Mouse (Mus musculus) heart, postnatal 0 days (tissue): ENCODE results near the gene Stxbp4. TPM values are rescaled to one million over a fixed set of nuclear protein-coding genes. Genes with fewer than 3 reads are reported as not detected.

ENCODE experiments used
- ATAC-seq: fragments of 200-750 bp; cut with Nextera tagmentation; 2 replicates; pipeline ENCODE4 v1.8.0; 2017; ENCODE audit warnings: low read depth, moderate number of reproducible peaks, moderate library complexity; ENCODE audit not compliant: insufficient read depth
- DNase-seq: peaks from one replicate; pipeline ENCODE4 v3.0.0-alpha.2; 2016; ENCODE audit warnings: low spot score
- H3K27ac ChIP-seq: fragments of 300-500 bp; sonication (generic); 2 replicates; pipeline ENCODE4 v1.5.1; 2014; ENCODE audit warnings: low read depth, mild to moderate bottlenecking
- H3K27me3 ChIP-seq: fragments of 300-500 bp; sonication (generic); 2 replicates; pipeline ENCODE4 v1.6.1; 2014; ENCODE audit warnings: low read length, mixed read lengths; ENCODE audit not compliant: control insufficient read depth, insufficient read depth
- H3K36me3 ChIP-seq: fragments of 300-500 bp; sonication (generic); replicated peaks from 2 replicates; pipeline ENCODE4 v1.6.1; 2014; ENCODE audit warnings: low read length, mixed read lengths; ENCODE audit not compliant: control insufficient read depth, insufficient read depth
- H3K4me1 ChIP-seq: fragments of 300-500 bp; sonication (generic); 2 replicates; pipeline ENCODE4 v1.6.1; 2014; ENCODE audit warnings: antibody characterized with exemption; ENCODE audit not compliant: control insufficient read depth, insufficient read depth
- H3K4me2 ChIP-seq: fragments of 300-500 bp; sonication (generic); 2 replicates; pipeline ENCODE4 v1.6.1; 2014; ENCODE audit warnings: low read depth, mild to moderate bottlenecking, low read length, moderate library complexity
- H3K4me3 ChIP-seq: fragments of 300-500 bp; sonication (generic); 2 replicates; pipeline ENCODE4 v1.5.1; 2014; ENCODE audit warnings: low read depth, low read length
- H3K9ac ChIP-seq: fragments of 300-500 bp; sonication (generic); replicated peaks from 2 replicates; pipeline ENCODE4 v1.6.1; 2014; ENCODE audit warnings: low read depth, low read length, mixed read lengths
- H3K9me3 ChIP-seq: fragments of 300-500 bp; sonication (generic); replicated peaks from 2 replicates; pipeline ENCODE4 v1.6.1; 2016; ENCODE audit warnings: low read length; ENCODE audit not compliant: control insufficient read depth
- CTCF ChIP-seq: IDR thresholded peaks from 2 replicates; pipeline ENCODE4 v1.5.1; 2016; ENCODE audit warnings: antibody characterized with exemption, control low read depth, low read depth
- EP300 ChIP-seq: IDR thresholded peaks from 2 replicates; pipeline ENCODE4 v1.6.1; 2016; ENCODE audit warnings: antibody characterized with exemption, low read depth
- WGBS: fragments of 180-500 bp; shearing (Covaris S2); extraction: QIAGEN DNeasy Blood & Tissue Kit; methylation state at CpG from one replicate; pipeline ENCODE4 v1.1.7; 2014; 5-methylcytosine and 5-hydroxymethylcytosine counted together
- polyA plus RNA-seq: library from polyadenylated mRNA; unstranded; fragments of >200 nt; fragmentation: Nextera tagmentation; extraction: Ambion mirVana; gene quantifications from 2 replicates; pipeline ENCODE4 v1.2.1, GENCODE M21; 2015
- total RNA-seq: library from RNA; depleted of rRNA; stranded (reverse); fragments of >200 nt; gene quantifications from 2 replicates; pipeline ENCODE4 v1.2.3, GENCODE M21; 2014; ENCODE audit warnings: low replicate concordance

Gene Stxbp4
- total and polyA plus RNA-seq, 2 experiments from 2014 or later, result 2.9 to 4.7 TPM

- Histone ChIP-seq H3K9me3 (no peaks in the 10 kb centered on the region), H3K27me3 (no peaks in the 10 kb centered on the region), H3K36me3 (peaks cover 5% of the 10 kb centered on the region), H3K4me2 (no peak overlapping the region), H3K9ac (no peak overlapping the region), H3K4me1 (0 out of 2 replicates have a peak, but pooled peaks cover 11% of the 10 kb centered on the region), H3K4me3 (no peak overlapping the region), H3K27ac (no peak overlapping the region)
- TF ChIP-seq CTCF (no peak), EP300 (no peak)
- DNase-seq (no peak), ATAC-seq (no peak)
These were observed 43.3 kb upstream of the Stxbp4 start for GRCm38 (mm10) chr11:90681171-90681570.

- no peak for ATAC-seq
- Histone ChIP-seq H3K4me2 (no peak overlapping the region), H3K27me3 (no peaks in the 10 kb centered on the region), H3K36me3 (peaks cover 5% of the 10 kb centered on the region), H3K4me1 (0 out of 2 replicates have a peak, but pooled peaks cover 11% of the 10 kb centered on the region), H3K9me3 (no peaks in the 10 kb centered on the region), H3K9ac (no peak overlapping the region), H3K27ac (no peak overlapping the region), H3K4me3 (no peak overlapping the region)
- no peak for DNase-seq
- WGBS, result 84% methylated on average over 5 of the region's 5 CpGs
- TF ChIP-seq EP300, result no peak
- TF ChIP-seq CTCF, result no peak
These were observed 40.7 kb upstream of the Stxbp4 start for GRCm38 (mm10) chr11:90678582-90678981.

GRCm38 (mm10) chr11:90677771-90678288 lies 39.9 kb upstream of the Stxbp4 start:
- no peak overlapping the region for H3K9ac ChIP-seq
- no peak for TF ChIP-seq EP300
- TF ChIP-seq CTCF, result no peak
- H3K36me3 ChIP-seq, result peaks cover 5% of the 10 kb centered on the region; the same call in 1 of the 2 replicates
- no peaks in the 10 kb centered on the region for H3K9me3 ChIP-seq
- no peak overlapping the region for H3K4me3 ChIP-seq
- WGBS, result 37% methylated on average over 8 of the region's 8 CpGs
- peak overlapping the region; percentile 15; the same call in 1 of the 2 replicates for H3K4me2 ChIP-seq
- H3K4me1 ChIP-seq, result 0 out of 2 replicates have a peak, but pooled peaks cover 11% of the 10 kb centered on the region
- H3K27ac ChIP-seq, result peak overlapping the region; percentile 8; the same call in 1 of the 2 replicates
- ATAC-seq (no peak), DNase-seq (peak; percentile 18)
- H3K27me3 ChIP-seq, result no peaks in the 10 kb centered on the region

GRCm38 (mm10) chr11:90677027-90677426 lies 39.1 kb upstream of the Stxbp4 start:
- TF ChIP-seq EP300 (no peak), CTCF (no peak)
- Histone ChIP-seq H3K9ac (no peak overlapping the region), H3K36me3 (no peaks in the 10 kb centered on the region; the same call in 1 of the 2 replicates), H3K9me3 (no peaks in the 10 kb centered on the region), H3K4me2 (no peak overlapping the region), H3K27me3 (no peaks in the 10 kb centered on the region), H3K4me3 (no peak overlapping the region), H3K27ac (no peak overlapping the region), H3K4me1 (0 out of 2 replicates have a peak, but pooled peaks cover 11% of the 10 kb centered on the region)
- DNase-seq, result no peak
- WGBS, result 89% methylated on average over 7 of the region's 7 CpGs
- no peak for ATAC-seq

- H3K36me3 ChIP-seq, result no peaks in the 10 kb centered on the region; the same call in 1 of the 2 replicates
- H3K4me2 ChIP-seq, result no peak overlapping the region
- H3K27me3 ChIP-seq, result no peaks in the 10 kb centered on the region
- ATAC-seq (no peak), DNase-seq (no peak)
- H3K4me1 ChIP-seq, result 0 out of 2 replicates have a peak, but pooled peaks cover 11% of the 10 kb centered on the region
- WGBS, result 66% methylated on average over 5 of the region's 5 CpGs
- TF ChIP-seq EP300, result no peak
- TF ChIP-seq CTCF, result no peak
- no peaks in the 10 kb centered on the region for H3K9me3 ChIP-seq
- H3K4me3 ChIP-seq, result no peak overlapping the region
- no peak overlapping the region for H3K27ac ChIP-seq
- H3K9ac ChIP-seq, result no peak overlapping the region
These were observed 37.7 kb upstream of the Stxbp4 start for GRCm38 (mm10) chr11:90675479-90676110.
